In the genomic region with DNA sequence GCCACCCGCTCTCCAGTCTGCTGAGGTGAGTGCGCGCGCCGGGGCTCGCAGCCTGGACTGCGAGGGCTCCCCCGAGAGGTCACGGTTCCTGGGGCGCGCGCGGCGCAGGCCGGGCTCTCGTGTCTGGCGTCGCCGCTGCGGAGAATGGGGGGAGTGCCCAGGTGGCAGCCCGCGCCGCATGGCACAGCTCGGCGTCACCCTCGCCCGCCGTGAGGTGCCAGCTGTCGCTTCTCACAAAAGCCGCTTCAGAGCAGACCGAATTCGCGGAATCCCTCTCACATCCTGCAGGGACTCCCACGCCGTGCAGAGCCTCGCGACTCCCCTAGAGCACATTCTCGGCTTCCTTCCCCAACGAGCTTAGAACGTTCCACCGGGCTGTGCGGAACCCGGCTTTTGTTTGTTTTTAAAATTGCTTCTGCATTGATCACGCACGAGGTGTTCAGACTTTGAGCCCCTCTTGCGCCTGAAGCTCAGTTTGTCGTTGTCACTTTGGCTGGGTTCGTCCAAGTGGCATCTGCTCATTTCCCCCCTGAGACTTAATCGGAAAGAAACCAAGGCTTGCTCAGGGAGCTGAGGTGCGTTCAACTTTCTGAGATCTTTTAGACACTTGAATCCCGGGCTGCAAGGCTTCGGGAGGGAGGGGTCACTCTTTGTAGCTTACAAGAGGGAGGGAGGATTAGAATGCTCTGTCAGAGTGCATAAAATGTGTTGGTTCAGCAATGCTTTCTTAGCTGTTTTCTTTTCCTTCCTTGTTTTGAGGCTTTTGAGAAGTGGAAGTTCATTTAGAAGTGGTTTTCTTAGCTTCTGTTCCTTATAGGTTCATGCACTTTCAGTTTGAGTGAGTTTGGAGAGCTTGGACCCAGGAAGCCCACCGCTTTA, we compare ENCODE assay signal across 8 mouse cellular contexts. TPM values are rescaled to one million over a fixed set of nuclear protein-coding genes. Genes with fewer than 3 reads are reported as not detected.
DNase-seq lines count a peak whose midpoint lies in the region; ATAC-seq and TF ChIP-seq lines count a peak whose summit lies in the region.

A gene (minus strand): TSS at position 223 of the 879 bp plus-strand sequence.

- H3K4me3 ChIP-seq in intestine, embryonic 16.5 days (ENCODE audit: low read length) = peak within 1 kb of the TSS; percentile 78
- peak within 1 kb of the TSS; percentile 97 for H3K4me3 ChIP-seq in limb, embryonic 15.5 days
- H3K4me3 ChIP-seq in myocyte = peak within 1 kb of the TSS; percentile 73

- H3K4me2 ChIP-seq in intestine, embryonic 16.5 days (ENCODE audit: low read depth, low read length) = peak within 1 kb of the TSS; percentile 96
- peak within 1 kb of the TSS; percentile 81 for H3K4me2 ChIP-seq in limb, embryonic 15.5 days
- H3K4me2 ChIP-seq in myocyte (ENCODE audit: low read depth) = peak within 1 kb of the TSS; percentile 100

- TF ChIP-seq POLR2A in myocyte (IDR thresholded peaks at IDR 0.05; ENCODE audit: insufficient read length, low read depth) = no peak

- H3K27ac ChIP-seq in intestine, embryonic 16.5 days (ENCODE audit: low read length) = peak within 1 kb of the TSS; percentile 86
- peak within 1 kb of the TSS; percentile 93 for H3K27ac ChIP-seq in limb, embryonic 15.5 days

- no peaks in the 10 kb centered on the region for H3K9me3 ChIP-seq in intestine, embryonic 16.5 days (ENCODE audit: control insufficient read depth, low read length)
- H3K9me3 ChIP-seq in limb, embryonic 15.5 days = no peaks in the 10 kb centered on the region

- H3ac ChIP-seq in myocyte (ENCODE audit: control insufficient read depth, insufficient read length) = peak within 1 kb of the TSS; percentile 76

- peak; percentile 47 for DNase-seq in adrenal gland, adult 8-10 months
- DNase-seq in embryo, embryonic 11.5 days (ENCODE audit: low read depth, low spot score) = peak; percentile 16
- DNase-seq in gonadal fat pad, adult 2 months (ENCODE audit: low read depth) = no peak
- peak; percentile 76 to 87 for DNase-seq in thymus, postnatal 36 days

- H3K9ac ChIP-seq in intestine, embryonic 16.5 days (ENCODE audit: low read depth, low read length) = peak within 1 kb of the TSS; percentile 85
- peak within 1 kb of the TSS; percentile 85 for H3K9ac ChIP-seq in limb, embryonic 15.5 days

- peaks cover 20% of the 10 kb centered on the region for H3K79me2 ChIP-seq in myocyte (ENCODE audit: control insufficient read depth, insufficient read depth)

- peaks cover 35% of the 10 kb centered on the region for H3K4me1 ChIP-seq in intestine, embryonic 16.5 days (ENCODE audit: control insufficient read depth, insufficient read depth, low read length)
- H3K4me1 ChIP-seq in limb, embryonic 15.5 days = peaks cover 28% of the 10 kb centered on the region

- ATAC-seq in CD4-positive, CD25-positive, alpha-beta regulatory T cell, adult 4 months = peak; percentile 57
- ATAC-seq in intestine, embryonic 16.5 days = peak; percentile 38
- 0 out of 2 replicates have a peak, but pooled peaks have one; percentile 11 for ATAC-seq in limb, embryonic 15.5 days (ENCODE audit: insufficient number of reproducible peaks, low FRiP score, low TSS enrichment, low read depth)

- H3K36me3 ChIP-seq in intestine, embryonic 16.5 days (ENCODE audit: control insufficient read depth, insufficient read depth, low read length) = peaks cover 2% of the 10 kb centered on the region; the same call in 1 of the 2 replicates
- peaks cover 12% of the 10 kb centered on the region; the same call in 1 of the 2 replicates for H3K36me3 ChIP-seq in limb, embryonic 15.5 days
- no peaks in the 10 kb centered on the region for H3K36me3 ChIP-seq in myocyte (ENCODE audit: control insufficient read depth, insufficient read depth)

- WGBS in intestine, embryonic 16.5 days = 2% methylated on average over 53 of the region's 53 CpGs
- WGBS in limb, embryonic 15.5 days = 2% methylated on average over 53 of the region's 53 CpGs

- no peaks in the 10 kb centered on the region for H3K27me3 ChIP-seq in intestine, embryonic 16.5 days (replicated peaks; ENCODE audit: control insufficient read depth, insufficient read depth, low read length)
- H3K27me3 ChIP-seq in limb, embryonic 15.5 days = no peaks in the 10 kb centered on the region
- no peaks in the 10 kb centered on the region for H3K27me3 ChIP-seq in myocyte (ENCODE audit: control insufficient read depth, insufficient read depth, insufficient read length)

TF ChIP-seq in myocyte, 11 proteins besides CTCF, POLR2A, EP300 and RAD21:
- TF ChIP-seq MYOG (IDR thresholded peaks at IDR 0.05; ENCODE audit: control insufficient read depth in 1 of 3, insufficient read depth in 1 of 3, insufficient read length in 2 of 3, low read depth in 2 of 3) (peak in 2 of 3 experiments; percentile 58 to 61), MYOD1 (IDR thresholded peaks at IDR 0.05; ENCODE audit: control insufficient read depth in 1 of 3, insufficient read length in 2 of 3, low read depth in 2 of 3) (peak in 2 of 3 experiments; percentile 49 to 59), CEBPB (IDR thresholded peaks at IDR 0.05; ENCODE audit: insufficient read depth, poor library complexity, severe bottlenecking) (no peak)

RNA-seq across cellular contexts. Expression of the gene that starts here (rescaled TPM):
- 10 to 100 TPM; 38.2 to 42.3 TPM for polyA plus RNA-seq in CD4-positive, CD25-positive, alpha-beta regulatory T cell, adult 4 months (2017; shearing (Covaris generic))
- 10 to 100 TPM; 34.3 to 42.2 (median 35.7) TPM for total RNA-seq in adrenal gland, adult 8-10 months (2022)
- polyA plus RNA-seq in gonadal fat pad, adult 2 months (2012; rRNA removed) = 12.5 and 14.0 TPM in 2 replicates
- 41.5 and 51.6 TPM in 2 replicates for polyA plus RNA-seq in intestine, embryonic 16.5 days (2015; fragmentation: Nextera tagmentation; extraction: Ambion mirVana)
- 59.0 and 60.9 TPM in 2 replicates for polyA plus RNA-seq in limb, embryonic 15.5 days (2015; fragmentation: Nextera tagmentation; extraction: Ambion mirVana)
- polyA plus RNA-seq in myocyte (2012; fragmentation: generic; extraction: Trizol) = 28.9 TPM
